Mouse (Mus musculus): Measurements from ENCODE around the gene Ephb3. TPM values are rescaled to one million over a fixed set of nuclear protein-coding genes. Genes with fewer than 3 reads are reported as not detected.

The Ephb3 gene
- total RNA-seq, 2 experiments from 2014 or later, result 0.59 to 0.84 TPM

- no peak for DNase-seq
- no peak overlapping the region for H3K4me3 ChIP-seq
- TF ChIP-seq CTCF (IDR thresholded peaks at IDR 0.05), result peak; percentile 85
- H3K27ac ChIP-seq, result no peak overlapping the region
- intact Hi-C loops (cut with DNase I), result loop anchor here (5.0 kb wide), 1 partner anchor 280 kb away; no protein-coding TSS in a partner anchor
These were observed 11.8 kb upstream of the Ephb3 start for GRCm38 (mm10) chr16:21192509-21193354.

GRCm38 (mm10) chr16:21194182-21194581 lies 10.4 kb upstream of the Ephb3 start:
- intact Hi-C loops (cut with DNase I), result loop anchor here (5.0 kb wide), 1 partner anchor 282 kb away; no protein-coding TSS in a partner anchor
- no peak overlapping the region for H3K4me3 ChIP-seq

GRCm38 (mm10) chr16:21195260-21195866 lies 9.2 kb upstream of the Ephb3 start:
- no peak for TF ChIP-seq CTCF (IDR thresholded peaks at IDR 0.05)
- H3K27ac ChIP-seq, result no peak overlapping the region
- H3K4me3 ChIP-seq, result no peak overlapping the region
- DNase-seq, result no peak
- intact Hi-C loops (cut with DNase I), result no loop called here

More at GRCm38 (mm10) chr16:21194182-21194581, 10.4 kb upstream of the Ephb3 start:
- no peak for DNase-seq
- TF ChIP-seq CTCF (IDR thresholded peaks at IDR 0.05), result no peak
- H3K27ac ChIP-seq, result no peak overlapping the region

- TF ChIP-seq CTCF (IDR thresholded peaks at IDR 0.05), result no peak
- H3K27ac ChIP-seq, result no peak overlapping the region
- no peak for DNase-seq
- H3K4me3 ChIP-seq, result no peak overlapping the region
- intact Hi-C loops (cut with DNase I), result no loop called here
These were observed 8.0 kb upstream of the Ephb3 start for GRCm38 (mm10) chr16:21196576-21196975.

- Histone ChIP-seq H3K4me3 (no peak overlapping the region), H3K27ac (no peak overlapping the region)
- TF ChIP-seq CTCF (IDR thresholded peaks at IDR 0.05), result no peak
- intact Hi-C loops (cut with DNase I), result no loop called here
- no peak for DNase-seq
These were observed 7.0 kb upstream of the Ephb3 start for GRCm38 (mm10) chr16:21197542-21197941.

GRCm38 (mm10) chr16:21198006-21198405 lies 6.5 kb upstream of the Ephb3 start:
- Histone ChIP-seq H3K27ac (no peak overlapping the region), H3K4me3 (no peak overlapping the region)
- intact Hi-C loops (cut with DNase I), result no loop called here
- no peak for TF ChIP-seq CTCF (IDR thresholded peaks at IDR 0.05)
- no peak for DNase-seq

GRCm38 (mm10) chr16:21198529-21198928 lies 6.0 kb upstream of the Ephb3 start:
- Histone ChIP-seq H3K4me3 (no peak overlapping the region), H3K27ac (no peak overlapping the region)
- peak; percentile 39 for TF ChIP-seq CTCF (IDR thresholded peaks at IDR 0.05)
- intact Hi-C loops (cut with DNase I), result no loop called here
- DNase-seq, result no peak

- Histone ChIP-seq H3K4me3 (no peak overlapping the region), H3K27ac (no peak overlapping the region)
- no peak for DNase-seq
- intact Hi-C loops (cut with DNase I), result no loop called here
- TF ChIP-seq CTCF (IDR thresholded peaks at IDR 0.05), result no peak
These were observed 5.1 kb upstream of the Ephb3 start for GRCm38 (mm10) chr16:21199426-21199825.

GRCm38 (mm10) chr16:21202731-21203130 lies 1.8 kb upstream of the Ephb3 start:
- intact Hi-C loops (cut with DNase I), result no loop called here
- no peak overlapping the region for H3K4me3 ChIP-seq
- DNase-seq, result no peak
- H3K27ac ChIP-seq, result no peak overlapping the region
- TF ChIP-seq CTCF (IDR thresholded peaks at IDR 0.05), result no peak

- intact Hi-C loops (cut with DNase I), result loop anchor here (5.0 kb wide), 3 partner anchors 42 to 127 kb away; no protein-coding TSS in a partner anchor
- TF ChIP-seq CTCF (IDR thresholded peaks at IDR 0.05), result no peak
- H3K27ac ChIP-seq, result peak overlapping the region; percentile 82
- no peak for DNase-seq
- peak overlapping the region; percentile 87 for H3K4me3 ChIP-seq
These were observed 735 bp downstream of the Ephb3 start for GRCm38 (mm10) chr16:21205093-21205886.

- TF ChIP-seq CTCF (IDR thresholded peaks at IDR 0.05), result no peak
- no peak overlapping the region; the same call in 1 of the 2 replicates for H3K27ac ChIP-seq
- DNase-seq, result no peak
- H3K4me3 ChIP-seq, result peak overlapping the region; percentile 15; the same call in 1 of the 2 replicates
- intact Hi-C loops (cut with DNase I), result loop anchor here (5.0 kb wide), 3 partner anchors 39 to 124 kb away; no protein-coding TSS in a partner anchor
These were observed 3.5 kb downstream of the Ephb3 start for GRCm38 (mm10) chr16:21208001-21208565.

- H3K27ac ChIP-seq, result peak overlapping the region; percentile 83; the same call in 1 of the 2 replicates
- intact Hi-C loops (cut with DNase I), result loop anchor here (5.0 kb wide), 3 partner anchors 38 to 123 kb away; no protein-coding TSS in a partner anchor
- H3K4me3 ChIP-seq, result no peak overlapping the region
- DNase-seq, result no peak
- no peak for TF ChIP-seq CTCF (IDR thresholded peaks at IDR 0.05)
These were observed 4.7 kb downstream of the Ephb3 start for GRCm38 (mm10) chr16:21209290-21209689.

Data from gastrocnemius, adult 2 months (tissue).